Mouse (Mus musculus): ENCODE data around the gene Fto. TPM values are rescaled to one million over a fixed set of nuclear protein-coding genes. Genes with fewer than 3 reads are reported as not detected.

The Fto gene
- total RNA-seq, 1 experiment = 16.8 TPM

DNA sequence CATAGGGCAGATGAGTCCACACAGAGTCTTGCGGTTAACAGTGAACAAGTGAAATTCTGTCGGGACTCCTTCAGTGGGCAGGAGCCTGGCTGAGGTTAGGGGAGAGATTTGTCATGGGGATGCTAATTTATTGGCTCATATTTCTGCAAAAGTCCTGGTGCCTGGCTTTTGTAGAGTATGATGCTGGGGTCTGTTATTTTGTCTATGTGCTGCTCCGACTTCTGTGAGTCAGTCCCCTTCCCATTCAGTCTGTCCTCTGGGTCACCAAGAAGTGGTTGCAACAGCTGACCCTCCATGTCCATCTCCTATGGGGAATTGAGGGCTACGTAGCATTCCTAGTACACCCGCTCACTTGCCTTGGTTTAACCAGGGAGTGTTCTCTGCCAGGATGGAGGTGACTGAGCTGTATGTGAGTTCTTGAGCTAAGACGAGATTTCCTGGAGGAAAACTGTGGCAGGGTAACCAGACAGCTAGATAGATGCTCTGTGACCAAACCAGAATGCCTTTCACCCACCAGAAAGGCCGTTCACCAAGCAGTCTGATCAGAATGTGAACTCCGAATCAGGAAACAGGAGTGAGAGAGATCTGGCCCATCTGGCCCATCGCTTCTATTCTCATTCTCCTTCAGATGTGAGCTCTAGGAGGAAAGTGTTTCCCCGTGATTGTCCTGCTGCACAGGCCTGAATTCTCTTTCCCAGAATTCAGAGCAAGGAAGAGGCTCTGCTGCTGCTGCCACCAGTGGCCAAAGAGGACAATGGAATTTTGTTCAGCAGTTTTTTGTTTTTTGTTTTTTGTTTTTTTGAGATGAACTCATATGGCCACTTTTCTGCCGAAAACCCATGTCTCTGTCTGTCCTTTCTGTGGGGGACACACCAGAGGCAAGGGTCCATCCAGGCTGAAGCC, 302.7 kb downstream of the Fto start:
- Histone ChIP-seq H3K9me3 (ENCODE audit: control insufficient read depth, insufficient read depth, low read depth, low read length) (no peaks in the 10 kb centered on the region), H3K4me1 (ENCODE audit: control insufficient read depth in 2 of 2, insufficient read depth in 2 of 2, low read length in 2 of 2, poor library complexity in 1 of 2) (no peaks in the 10 kb centered on the region), H3K4me3 (ENCODE audit: insufficient read depth in 1 of 2, low read depth in 1 of 2, low read length in 2 of 2, poor library complexity in 1 of 2, severe bottlenecking in 1 of 2) (no peak overlapping the region), H3K9ac (ENCODE audit: insufficient read depth, low read depth, low read length, poor library complexity, severe bottlenecking) (no peak overlapping the region), H3K36me3 (ENCODE audit: control insufficient read depth, insufficient read depth, low read length, poor library complexity, severe bottlenecking) (no peaks in the 10 kb centered on the region), H3K27ac (ENCODE audit: insufficient read depth, low read depth, low read length, poor library complexity, severe bottlenecking) (no peak overlapping the region)
- no peak for TF ChIP-seq CHD2 (IDR thresholded peaks at IDR 0.05; ENCODE audit: low read depth, low read length)
- TF ChIP-seq MAFK (IDR thresholded peaks at IDR 0.05; ENCODE audit: insufficient read depth, low read depth, low read length) = no peak
- TF ChIP-seq HCFC1 (IDR thresholded peaks at IDR 0.05; ENCODE audit: borderline replicate concordance, insufficient read depth, low read length) = no peak
- TF ChIP-seq ZC3H11A (IDR thresholded peaks at IDR 0.05; ENCODE audit: borderline replicate concordance, low read depth, low read length) = no peak
- no peak for TF ChIP-seq ZNF384 (IDR thresholded peaks at IDR 0.05; ENCODE audit: low read depth, low read length)
- no peak for DNase-seq (ENCODE audit: low read depth, low spot score)
- in situ Hi-C loops (cut with MboI; ENCODE audit: low sequenced_read_pairs in 2 of 2, unreplicated experiment in 2 of 2) = no loop called here

DNA sequence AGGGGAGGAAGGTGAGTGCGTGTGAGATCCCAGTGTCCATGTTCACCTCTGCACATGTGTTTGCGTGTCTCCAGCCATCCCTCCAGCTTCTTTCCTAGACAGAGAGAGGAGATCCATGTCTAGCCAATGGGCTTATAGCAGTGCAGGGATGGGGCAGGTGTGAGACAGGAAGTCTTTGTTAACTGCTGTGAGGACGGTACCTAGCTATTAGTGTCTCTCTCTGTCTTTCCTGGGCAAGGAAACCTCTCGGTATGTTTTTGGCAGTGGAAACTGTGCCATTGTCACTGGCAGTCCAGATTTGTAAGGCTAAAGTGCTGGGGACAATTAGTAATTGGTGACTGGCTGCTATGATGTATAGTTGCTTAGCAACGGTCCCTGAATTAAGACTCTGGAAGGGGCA, 304.4 kb downstream of the Fto start:
- no peak overlapping the region for H3K27ac ChIP-seq (ENCODE audit: insufficient read depth, low read depth, low read length, poor library complexity, severe bottlenecking)
- no peaks in the 10 kb centered on the region for H3K4me1 ChIP-seq (ENCODE audit: control insufficient read depth in 2 of 2, insufficient read depth in 2 of 2, low read length in 2 of 2, poor library complexity in 1 of 2)
- TF ChIP-seq HCFC1 (IDR thresholded peaks at IDR 0.05; ENCODE audit: borderline replicate concordance, insufficient read depth, low read length) = no peak
- no peak for TF ChIP-seq ZC3H11A (IDR thresholded peaks at IDR 0.05; ENCODE audit: borderline replicate concordance, low read depth, low read length)
- TF ChIP-seq MAFK (IDR thresholded peaks at IDR 0.05; ENCODE audit: insufficient read depth, low read depth, low read length) = no peak
- no peak for TF ChIP-seq CHD2 (IDR thresholded peaks at IDR 0.05; ENCODE audit: low read depth, low read length)
- TF ChIP-seq ZNF384 (IDR thresholded peaks at IDR 0.05; ENCODE audit: low read depth, low read length) = no peak
- H3K36me3 ChIP-seq (ENCODE audit: control insufficient read depth, insufficient read depth, low read length, poor library complexity, severe bottlenecking) = no peaks in the 10 kb centered on the region
- DNase-seq (ENCODE audit: low read depth, low spot score) = no peak
- no peak overlapping the region for H3K9ac ChIP-seq (ENCODE audit: insufficient read depth, low read depth, low read length, poor library complexity, severe bottlenecking)
- no peak overlapping the region for H3K4me3 ChIP-seq (ENCODE audit: insufficient read depth in 1 of 2, low read depth in 1 of 2, low read length in 2 of 2, poor library complexity in 1 of 2, severe bottlenecking in 1 of 2)
- H3K9me3 ChIP-seq (ENCODE audit: control insufficient read depth, insufficient read depth, low read depth, low read length) = no peaks in the 10 kb centered on the region
- in situ Hi-C loops (cut with MboI; ENCODE audit: low sequenced_read_pairs in 2 of 2, unreplicated experiment in 2 of 2) = no loop called here

DNA sequence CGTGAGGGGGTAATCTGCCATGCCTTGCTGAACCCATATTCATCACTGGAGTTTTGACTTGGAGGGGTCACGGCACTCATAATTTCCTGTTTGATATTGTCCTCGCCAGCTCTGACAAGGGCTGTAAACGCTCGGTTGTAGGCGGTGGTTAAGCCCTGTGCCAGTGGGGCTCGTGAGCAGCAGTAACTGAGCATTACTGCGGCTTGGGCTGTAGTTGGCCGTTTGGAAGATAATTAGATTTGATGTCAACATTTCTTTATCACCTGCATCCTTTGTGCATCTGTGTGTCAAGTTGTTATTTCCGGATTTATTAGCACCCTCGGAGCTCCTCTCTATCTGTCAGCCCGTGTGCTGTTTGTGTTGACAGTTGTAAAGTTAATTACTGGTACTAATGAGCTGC, 309.4 kb downstream of the Fto start:
- no peak overlapping the region for H3K9ac ChIP-seq (ENCODE audit: insufficient read depth, low read depth, low read length, poor library complexity, severe bottlenecking)
- DNase-seq (ENCODE audit: low read depth, low spot score) = no peak
- TF ChIP-seq ZC3H11A (IDR thresholded peaks at IDR 0.05; ENCODE audit: borderline replicate concordance, low read depth, low read length) = no peak
- TF ChIP-seq MAFK (IDR thresholded peaks at IDR 0.05; ENCODE audit: insufficient read depth, low read depth, low read length) = no peak
- no peak for TF ChIP-seq ZNF384 (IDR thresholded peaks at IDR 0.05; ENCODE audit: low read depth, low read length)
- no peak for TF ChIP-seq HCFC1 (IDR thresholded peaks at IDR 0.05; ENCODE audit: borderline replicate concordance, insufficient read depth, low read length)
- TF ChIP-seq CHD2 (IDR thresholded peaks at IDR 0.05; ENCODE audit: low read depth, low read length) = no peak
- H3K4me3 ChIP-seq (ENCODE audit: insufficient read depth in 1 of 2, low read depth in 1 of 2, low read length in 2 of 2, poor library complexity in 1 of 2, severe bottlenecking in 1 of 2) = no peak overlapping the region
- in situ Hi-C loops (cut with MboI; ENCODE audit: low sequenced_read_pairs in 2 of 2, unreplicated experiment in 2 of 2) = no loop called here
- no peaks in the 10 kb centered on the region for H3K36me3 ChIP-seq (ENCODE audit: control insufficient read depth, insufficient read depth, low read length, poor library complexity, severe bottlenecking)
- H3K27ac ChIP-seq (ENCODE audit: insufficient read depth, low read depth, low read length, poor library complexity, severe bottlenecking) = no peak overlapping the region
- peaks cover 1 to 15% of the 10 kb centered on the region in 2 experiments; a peak in 2 of 4 replicates for H3K4me1 ChIP-seq (ENCODE audit: control insufficient read depth in 2 of 2, insufficient read depth in 2 of 2, low read length in 2 of 2, poor library complexity in 1 of 2)
- H3K9me3 ChIP-seq (ENCODE audit: control insufficient read depth, insufficient read depth, low read depth, low read length) = no peaks in the 10 kb centered on the region

DNA sequence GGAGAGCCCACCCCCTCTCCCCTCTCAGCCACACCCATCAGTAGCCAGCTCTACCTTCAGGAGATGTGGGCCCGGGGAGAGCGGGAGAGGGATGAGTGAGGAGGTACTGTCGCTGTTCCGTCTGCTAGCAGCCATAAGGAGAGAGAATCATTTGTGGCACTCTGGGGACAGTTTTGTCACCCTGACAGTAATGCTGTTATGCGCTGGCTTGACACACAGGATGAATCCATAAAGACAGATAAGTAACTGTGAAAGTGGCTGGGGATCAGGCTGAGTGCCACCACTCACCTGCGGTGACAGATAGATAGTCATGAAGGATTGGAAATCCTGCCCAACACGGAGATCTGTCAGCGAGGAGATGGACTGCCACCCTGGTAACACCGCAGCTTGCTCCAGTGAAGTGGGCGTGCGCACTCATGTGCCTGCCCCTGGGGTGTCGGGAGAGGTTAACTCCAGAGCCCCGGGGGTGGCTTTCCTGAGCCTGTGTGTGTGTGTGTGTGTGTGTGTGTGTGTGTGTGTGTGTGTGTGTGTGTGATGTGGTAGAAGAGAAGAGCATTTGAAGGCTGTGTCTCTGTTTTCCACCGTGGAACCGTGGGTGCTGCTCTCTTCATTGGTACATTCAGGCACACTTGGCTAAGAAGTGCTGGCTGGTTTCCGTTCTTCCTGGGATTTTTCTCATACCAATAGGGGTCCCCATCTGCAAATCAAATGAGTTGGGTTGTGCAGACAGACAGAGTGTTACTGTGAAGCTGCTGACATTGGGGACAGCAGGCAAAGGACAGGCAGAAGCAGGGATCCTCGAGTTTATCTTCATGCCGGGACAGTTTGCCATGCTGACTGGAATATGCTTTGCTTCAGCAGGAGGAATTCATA, 312.6 kb downstream of the Fto start:
- DNase-seq (ENCODE audit: low read depth, low spot score) = no peak

More for the DNA sequence above, 312.6 kb downstream of the Fto start:
- Histone ChIP-seq H3K4me3 (ENCODE audit: insufficient read depth in 1 of 2, low read depth in 1 of 2, low read length in 2 of 2, poor library complexity in 1 of 2, severe bottlenecking in 1 of 2) (no peak overlapping the region), H3K4me1 (ENCODE audit: control insufficient read depth in 2 of 2, insufficient read depth in 2 of 2, low read length in 2 of 2, poor library complexity in 1 of 2) (peaks cover 4 to 18% of the 10 kb centered on the region in 2 experiments; a peak in 2 of 4 replicates), H3K27ac (ENCODE audit: insufficient read depth, low read depth, low read length, poor library complexity, severe bottlenecking) (no peak overlapping the region), H3K9ac (ENCODE audit: insufficient read depth, low read depth, low read length, poor library complexity, severe bottlenecking) (no peak overlapping the region), H3K9me3 (ENCODE audit: control insufficient read depth, insufficient read depth, low read depth, low read length) (no peaks in the 10 kb centered on the region), H3K36me3 (ENCODE audit: control insufficient read depth, insufficient read depth, low read length, poor library complexity, severe bottlenecking) (no peaks in the 10 kb centered on the region)
- in situ Hi-C loops (cut with MboI; ENCODE audit: low sequenced_read_pairs in 2 of 2, unreplicated experiment in 2 of 2) = no loop called here
- TF ChIP-seq HCFC1 (IDR thresholded peaks at IDR 0.05; ENCODE audit: borderline replicate concordance, insufficient read depth, low read length) = no peak
